Mouse (Mus musculus) brain, embryonic 18.5 days (tissue): ENCODE data around the gene Lep.

Experiments used
- DNase-seq: peaks from one replicate; pipeline ENCODE4 v3.0.0-alpha.2; 2012; ENCODE audit warnings: low read depth, low spot score

Gene Lep

DNA sequence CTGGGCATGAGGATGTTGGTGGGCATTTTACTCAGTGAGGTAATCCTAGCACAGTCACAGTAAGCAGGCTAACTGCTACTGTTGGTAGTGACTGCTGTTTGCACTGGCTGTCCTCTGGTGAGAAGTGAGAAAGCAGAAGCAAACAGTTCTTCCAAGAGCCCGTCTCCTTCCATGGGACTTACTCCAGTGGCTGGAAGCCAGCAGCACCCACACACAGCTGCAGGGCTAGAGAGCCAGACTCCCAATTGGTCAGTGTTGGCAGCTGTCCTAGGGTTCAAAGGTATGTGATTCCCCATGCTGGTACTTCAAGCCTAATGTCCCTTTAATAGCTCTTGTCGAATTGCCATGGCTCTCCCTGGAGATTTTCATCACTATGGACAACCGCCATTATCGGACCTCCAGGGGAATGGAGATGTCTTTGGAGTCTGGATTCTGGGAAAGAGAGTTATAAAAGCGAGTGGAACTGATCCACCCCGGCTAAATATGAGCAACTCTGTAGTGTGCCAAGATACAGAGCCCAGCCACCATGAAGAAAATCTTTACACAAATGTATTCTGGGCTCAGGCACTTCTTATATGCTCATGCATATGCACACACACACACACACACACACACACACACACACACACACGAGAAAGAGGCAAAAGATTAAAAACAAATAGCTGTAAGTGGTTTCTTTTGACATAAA is 57.5 kb downstream of the Lep start:
- no peak for DNase-seq

DNA sequence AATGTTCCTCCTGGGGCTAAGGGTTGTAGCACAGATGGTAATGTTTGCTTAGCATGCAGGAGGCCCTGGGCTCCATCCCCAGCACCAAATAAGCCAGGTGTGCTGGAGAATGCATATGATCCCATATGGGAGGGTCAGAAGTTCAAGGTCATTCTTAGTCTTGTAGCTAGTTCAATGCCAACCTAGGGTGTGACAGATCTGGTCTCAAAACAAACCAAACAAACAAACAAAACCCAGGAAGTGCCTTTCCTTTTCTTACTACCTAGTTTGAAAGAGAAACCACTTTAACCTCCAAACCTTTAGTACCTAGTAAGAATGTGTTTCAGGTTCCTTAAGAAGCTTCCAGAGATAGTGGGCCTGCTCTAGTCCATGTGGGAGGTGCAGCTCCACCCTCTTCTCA is 58.2 kb downstream of the Lep start:
- DNase-seq, result no peak

DNA sequence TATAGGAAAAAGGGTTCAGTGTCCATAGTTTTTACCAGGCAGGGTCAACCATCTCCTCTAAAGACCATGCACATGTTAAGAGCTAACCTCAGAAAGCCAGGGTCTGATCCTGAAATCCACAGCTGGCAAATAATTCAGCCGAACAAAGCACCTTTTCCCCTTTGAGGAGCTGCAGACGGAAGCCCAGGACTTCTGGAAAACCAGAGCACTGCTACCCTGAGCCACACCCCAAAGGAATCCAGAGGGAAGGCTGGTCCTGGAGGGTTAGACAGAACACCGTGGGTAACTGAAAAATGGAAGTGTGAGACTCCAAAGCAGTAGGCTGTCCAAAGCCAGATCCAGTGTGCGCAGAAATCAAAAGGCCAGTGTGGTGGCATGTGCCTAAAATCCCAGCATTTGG is 58.9 kb downstream of the Lep start:
- DNase-seq, result no peak

DNA sequence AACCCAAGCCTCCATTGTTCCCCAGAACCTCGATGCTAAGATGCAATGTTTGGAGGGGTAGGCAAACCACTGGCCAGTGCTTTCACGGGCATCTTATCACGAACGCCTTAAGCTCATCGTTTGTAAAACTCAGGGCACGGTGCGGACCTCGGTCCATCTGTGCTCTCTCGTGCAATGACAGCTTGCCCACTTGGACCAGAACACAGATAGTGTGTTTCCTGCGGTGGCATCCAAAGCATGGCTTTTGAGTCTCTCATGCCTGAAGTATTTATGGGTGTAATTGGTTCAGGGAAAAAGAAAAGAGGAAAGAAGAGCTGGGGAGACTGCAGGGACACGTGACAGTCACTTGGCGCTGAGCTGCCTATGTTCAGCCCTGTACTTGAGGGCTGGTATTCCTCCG is 60.0 kb downstream of the Lep start:
- no peak for DNase-seq
